Mouse (Mus musculus): ENCODE data around the gene Dao. TPM values are rescaled to one million over a fixed set of nuclear protein-coding genes. Genes with fewer than 3 reads are reported as not detected.
A peak's percentile ranks its signal among the peaks of the same experiment; 100 is the strongest.

Gene Dao
- polyA plus RNA-seq, 1 experiment = 376 TPM

DNA sequence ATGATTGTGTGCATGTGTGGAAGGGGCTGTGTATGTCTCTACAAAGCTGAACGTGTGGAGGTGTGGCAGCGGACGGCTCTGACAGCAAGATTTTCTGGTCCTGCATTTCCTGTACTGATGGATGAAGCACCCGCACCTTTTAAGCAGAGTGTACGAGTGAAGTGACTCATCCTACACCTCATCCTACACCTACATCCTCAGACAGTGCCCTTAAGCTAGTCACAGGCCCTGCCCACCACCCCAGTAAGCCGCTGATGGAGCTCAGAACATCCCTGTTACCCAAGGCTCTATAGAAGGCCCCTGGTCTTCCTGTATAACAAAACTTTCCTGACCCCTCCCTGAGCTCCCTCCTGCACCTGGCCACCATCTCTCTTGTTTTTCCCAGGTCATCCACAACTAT lies 20.9 kb downstream of the Dao start:
- TF ChIP-seq CTCF (conservative IDR thresholded peaks at IDR 0.05; ENCODE audit: insufficient read depth, insufficient read length, low read depth, low read length) (no peak), POLR2A (IDR thresholded peaks at IDR 0.05; ENCODE audit: low read depth, low read length) (no peak)
- 63% methylated on average over 6 of the region's 6 CpGs for WGBS
- H3K4me1 ChIP-seq (ENCODE audit: control insufficient read depth, insufficient read depth, low read length) = peaks cover 11% of the 10 kb centered on the region; the same call in 1 of the 2 replicates
- no peaks in the 10 kb centered on the region for H3K27me3 ChIP-seq (replicated peaks; ENCODE audit: control insufficient read depth, insufficient read depth, low read length)
- H3K4me3 ChIP-seq (ENCODE audit: insufficient read depth, low read depth, low read length) = no peak overlapping the region
- no peak for DNase-seq
- no peaks in the 10 kb centered on the region for H3K36me3 ChIP-seq (ENCODE audit: control insufficient read depth, insufficient read depth, low read length)
- no peak overlapping the region for H3K27ac ChIP-seq (ENCODE audit: insufficient read depth, low read depth, low read length)

- DNase-seq = no peak
- Histone ChIP-seq H3K4me3 (ENCODE audit: insufficient read depth, low read depth, low read length) (no peak overlapping the region), H3K27me3 (replicated peaks; ENCODE audit: control insufficient read depth, insufficient read depth, low read length) (no peaks in the 10 kb centered on the region), H3K4me1 (ENCODE audit: control insufficient read depth, insufficient read depth, low read length) (peaks cover 11% of the 10 kb centered on the region; the same call in 1 of the 2 replicates), H3K36me3 (ENCODE audit: control insufficient read depth, insufficient read depth, low read length) (no peaks in the 10 kb centered on the region), H3K27ac (ENCODE audit: insufficient read depth, low read depth, low read length) (no peak overlapping the region)
- TF ChIP-seq POLR2A (IDR thresholded peaks at IDR 0.05; ENCODE audit: low read depth, low read length) = no peak
- TF ChIP-seq CTCF (conservative IDR thresholded peaks at IDR 0.05; ENCODE audit: insufficient read depth, insufficient read length, low read depth, low read length) = no peak
- 10% methylated on average over 10 of the region's 10 CpGs for WGBS
Observed at GRCm38 (mm10) chr5:114024885-114025284, 21.4 kb downstream of the Dao start.

DNA sequence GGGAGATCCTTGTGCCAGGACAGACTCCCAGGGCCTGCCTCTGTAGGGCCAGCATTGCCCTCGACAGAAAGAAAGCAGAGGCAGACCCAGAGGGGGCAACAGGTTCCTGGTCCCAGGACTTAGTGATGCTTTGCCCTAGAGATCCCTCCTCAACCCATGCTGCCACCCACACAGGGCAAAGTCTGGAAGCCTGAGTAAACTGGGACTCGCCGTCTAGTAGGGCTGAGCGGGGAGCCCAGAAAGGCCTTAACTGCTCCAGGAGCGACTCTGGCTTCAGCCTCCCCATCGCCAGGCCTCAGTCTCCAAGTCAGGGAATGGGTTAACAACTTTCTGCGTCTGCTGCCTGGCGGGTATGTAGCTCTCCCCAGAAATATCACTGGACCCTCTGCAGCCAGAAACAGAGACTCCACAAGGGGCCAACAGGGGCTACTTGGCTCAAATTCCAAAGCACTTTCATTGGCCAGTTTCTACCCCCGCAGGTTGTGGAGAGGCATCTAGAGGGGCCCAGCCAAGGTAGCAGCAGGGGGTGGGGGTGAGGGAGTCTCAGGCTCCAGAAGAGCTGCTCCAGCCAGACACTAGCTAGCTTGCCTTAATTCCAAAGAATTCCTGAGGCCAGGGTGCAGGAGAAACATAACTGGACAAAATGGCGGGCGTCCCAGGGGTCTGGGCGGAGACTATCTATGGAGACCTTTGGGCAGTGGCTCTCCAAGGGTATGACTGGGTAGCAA lies 23.9 kb downstream of the Dao start:
- peak; percentile 55 for DNase-seq
- 65% methylated on average over 12 of the region's 12 CpGs for WGBS
- H3K27ac ChIP-seq (ENCODE audit: insufficient read depth, low read depth, low read length) = no peak overlapping the region
- peaks cover 11% of the 10 kb centered on the region; the same call in 1 of the 2 replicates for H3K4me1 ChIP-seq (ENCODE audit: control insufficient read depth, insufficient read depth, low read length)
- no peaks in the 10 kb centered on the region for H3K36me3 ChIP-seq (ENCODE audit: control insufficient read depth, insufficient read depth, low read length)
- H3K27me3 ChIP-seq (replicated peaks; ENCODE audit: control insufficient read depth, insufficient read depth, low read length) = no peaks in the 10 kb centered on the region
- TF ChIP-seq POLR2A (IDR thresholded peaks at IDR 0.05; ENCODE audit: low read depth, low read length) (peak; percentile 2), CTCF (conservative IDR thresholded peaks at IDR 0.05; ENCODE audit: insufficient read depth, insufficient read length, low read depth, low read length) (no peak)
- H3K4me3 ChIP-seq (ENCODE audit: insufficient read depth, low read depth, low read length) = no peak overlapping the region

DNA sequence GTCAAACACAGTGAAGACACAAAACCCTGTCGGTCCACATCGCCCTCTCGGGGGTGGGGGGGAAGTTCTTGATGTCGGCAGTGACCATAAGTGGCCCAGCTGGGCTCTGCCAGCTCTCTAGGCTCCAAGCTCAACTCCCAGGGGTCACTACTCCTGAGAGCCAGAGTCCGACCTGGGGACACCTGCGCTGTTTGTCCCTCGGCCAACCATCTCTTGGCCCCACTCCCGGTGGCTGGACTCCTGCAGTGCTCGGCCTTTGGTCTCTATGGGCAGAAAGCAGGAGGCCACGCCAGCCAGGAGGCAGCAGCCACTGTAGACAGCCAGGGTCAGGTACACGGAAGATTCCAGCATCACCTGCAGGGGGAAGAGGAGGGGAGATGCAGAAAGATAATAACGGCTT lies 24.6 kb downstream of the Dao start:
- TF ChIP-seq CTCF (conservative IDR thresholded peaks at IDR 0.05; ENCODE audit: insufficient read depth, insufficient read length, low read depth, low read length) (peak; percentile 37), POLR2A (IDR thresholded peaks at IDR 0.05; ENCODE audit: low read depth, low read length) (peak; percentile 6)
- DNase-seq = peak; percentile 96
- Histone ChIP-seq H3K4me1 (ENCODE audit: control insufficient read depth, insufficient read depth, low read length) (peaks cover 11% of the 10 kb centered on the region; the same call in 1 of the 2 replicates), H3K27ac (ENCODE audit: insufficient read depth, low read depth, low read length) (no peak overlapping the region), H3K4me3 (ENCODE audit: insufficient read depth, low read depth, low read length) (no peak overlapping the region), H3K36me3 (ENCODE audit: control insufficient read depth, insufficient read depth, low read length) (no peaks in the 10 kb centered on the region), H3K27me3 (replicated peaks; ENCODE audit: control insufficient read depth, insufficient read depth, low read length) (no peaks in the 10 kb centered on the region)
- 56% methylated on average over 12 of the region's 12 CpGs for WGBS

DNA sequence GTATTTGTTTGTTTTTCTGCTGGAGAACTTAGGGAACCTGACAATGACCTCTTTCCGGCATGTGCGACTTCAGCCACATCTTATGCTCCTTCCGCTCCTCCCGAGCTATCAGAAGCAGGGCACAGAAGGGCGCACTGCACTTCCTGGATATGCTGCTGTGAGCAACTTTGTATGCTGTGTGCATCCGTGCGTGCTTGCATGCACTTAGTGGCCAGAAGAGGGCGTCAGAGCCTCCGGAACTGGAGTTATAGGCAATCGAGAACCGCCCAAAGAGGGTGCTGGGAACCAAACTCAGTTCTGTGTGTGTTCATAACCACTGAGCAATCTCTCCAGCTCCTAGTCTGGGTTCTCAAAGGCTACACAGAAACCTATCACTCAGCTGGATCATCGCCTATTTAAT lies 27.1 kb downstream of the Dao start:
- no peak overlapping the region for H3K4me3 ChIP-seq (ENCODE audit: insufficient read depth, low read depth, low read length)
- 84% methylated on average over 12 of the region's 12 CpGs for WGBS

DNA sequence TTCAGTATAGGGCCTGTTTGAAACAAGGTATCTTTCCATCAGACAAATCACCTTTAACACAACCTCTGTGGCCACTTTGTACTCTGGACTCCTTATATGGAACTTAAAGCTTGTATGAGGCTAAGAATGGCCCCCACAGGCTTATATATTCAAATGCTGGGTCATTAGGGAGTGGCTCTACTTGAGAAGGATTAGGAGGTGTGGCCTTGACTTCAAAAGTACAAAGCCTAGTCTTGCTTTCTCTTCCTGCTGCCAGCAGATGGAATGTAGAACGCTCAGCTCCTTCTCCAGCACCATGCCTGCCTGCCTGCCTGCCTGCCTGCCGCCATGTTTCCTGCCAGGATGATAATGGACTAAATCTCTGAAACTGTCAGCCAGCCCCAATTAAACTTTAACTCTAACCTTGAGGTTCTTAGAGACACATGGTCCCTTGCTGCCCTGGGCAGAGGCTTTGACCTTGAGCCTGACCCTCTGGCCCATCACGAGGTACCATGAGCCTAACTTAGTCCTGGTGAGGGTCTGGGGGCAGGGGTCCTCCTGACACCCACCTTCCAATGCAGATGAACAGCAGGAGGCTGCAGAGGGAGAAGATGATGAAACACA lies 28.8 kb downstream of the Dao start:
- Histone ChIP-seq H3K4me3 (ENCODE audit: insufficient read depth, low read depth, low read length) (no peak overlapping the region), H3K27me3 (replicated peaks; ENCODE audit: control insufficient read depth, insufficient read depth, low read length) (no peaks in the 10 kb centered on the region), H3K36me3 (ENCODE audit: control insufficient read depth, insufficient read depth, low read length) (no peaks in the 10 kb centered on the region), H3K27ac (ENCODE audit: insufficient read depth, low read depth, low read length) (no peak overlapping the region), H3K4me1 (ENCODE audit: control insufficient read depth, insufficient read depth, low read length) (peaks cover 26% of the 10 kb centered on the region)
- DNase-seq = peak; percentile 63
- 54% methylated on average over 3 of the region's 3 CpGs for WGBS
- TF ChIP-seq POLR2A (IDR thresholded peaks at IDR 0.05; ENCODE audit: low read depth, low read length) (no peak), CTCF (conservative IDR thresholded peaks at IDR 0.05; ENCODE audit: insufficient read depth, insufficient read length, low read depth, low read length) (no peak)

More for the DNA sequence above, 27.1 kb downstream of the Dao start:
- Histone ChIP-seq H3K36me3 (ENCODE audit: control insufficient read depth, insufficient read depth, low read length) (no peaks in the 10 kb centered on the region), H3K27me3 (replicated peaks; ENCODE audit: control insufficient read depth, insufficient read depth, low read length) (no peaks in the 10 kb centered on the region), H3K27ac (ENCODE audit: insufficient read depth, low read depth, low read length) (no peak overlapping the region), H3K4me1 (ENCODE audit: control insufficient read depth, insufficient read depth, low read length) (peaks cover 25% of the 10 kb centered on the region)
- no peak for DNase-seq
- TF ChIP-seq POLR2A (IDR thresholded peaks at IDR 0.05; ENCODE audit: low read depth, low read length) (no peak), CTCF (conservative IDR thresholded peaks at IDR 0.05; ENCODE audit: insufficient read depth, insufficient read length, low read depth, low read length) (0 out of 2 replicates have a peak, but pooled peaks have one; percentile 9)

- no peak for TF ChIP-seq CTCF (conservative IDR thresholded peaks at IDR 0.05; ENCODE audit: insufficient read depth, insufficient read length, low read depth, low read length)
- TF ChIP-seq POLR2A (IDR thresholded peaks at IDR 0.05; ENCODE audit: low read depth, low read length) = no peak
- Histone ChIP-seq H3K27ac (ENCODE audit: insufficient read depth, low read depth, low read length) (peak overlapping the region; percentile 61; the same call in 1 of the 2 replicates), H3K27me3 (replicated peaks; ENCODE audit: control insufficient read depth, insufficient read depth, low read length) (no peaks in the 10 kb centered on the region), H3K36me3 (ENCODE audit: control insufficient read depth, insufficient read depth, low read length) (no peaks in the 10 kb centered on the region), H3K4me3 (ENCODE audit: insufficient read depth, low read depth, low read length) (no peak overlapping the region), H3K4me1 (ENCODE audit: control insufficient read depth, insufficient read depth, low read length) (peaks cover 18% of the 10 kb centered on the region)
- WGBS = 67% methylated on average over 7 of the region's 7 CpGs
- peak; percentile 66 for DNase-seq
Observed at GRCm38 (mm10) chr5:114034393-114034792, 30.9 kb downstream of the Dao start.
